Mouse (Mus musculus) forebrain, embryonic 14.5 days (tissue): Measurements from ENCODE around the gene Acot3. TPM values are rescaled to one million over a fixed set of nuclear protein-coding genes. Genes with fewer than 3 reads are reported as not detected.
A peak's percentile ranks its signal among the peaks of the same experiment; 100 is the strongest.
"Not testable (repeated sequence)": the region's sequence is repeated elsewhere in the genome, so short reads cannot be mapped to it uniquely, and the experiment has no call there.

Experiments
- ATAC-seq: fragments of 200-750 bp; cut with Nextera tagmentation; 2 replicates; pipeline ENCODE4 v1.8.0; 2017; ENCODE audit warnings: mild to moderate bottlenecking, moderate library complexity
- DNase-seq: peaks from one replicate; pipeline ENCODE4 v3.0.0-alpha.2; 2015; ENCODE audit warnings: low spot score
- H3K27ac ChIP-seq: fragments of 300-500 bp; sonication (generic); 2 replicates; pipeline ENCODE4 v1.5.1; 2014; ENCODE audit warnings: low read depth, mild to moderate bottlenecking, control low read depth, low read length, moderate library complexity
- H3K27me3 ChIP-seq: fragments of 300-500 bp; sonication (generic); replicated peaks from 2 replicates; pipeline ENCODE4 v1.6.1; 2014; ENCODE audit warnings: low read length, control low read depth, mixed read lengths; ENCODE audit not compliant: control insufficient read depth, insufficient read depth
- H3K36me3 ChIP-seq: fragments of 300-500 bp; sonication (generic); 2 replicates; pipeline ENCODE4 v1.6.1; 2014; ENCODE audit warnings: low read length, control low read depth; ENCODE audit not compliant: control insufficient read depth, insufficient read depth
- H3K4me1 ChIP-seq: fragments of 300-500 bp; sonication (generic); 2 replicates; pipeline ENCODE4 v1.6.1; 2014; ENCODE audit warnings: antibody characterized with exemption, low read length, control low read depth; ENCODE audit not compliant: control insufficient read depth, insufficient read depth
- H3K4me2 ChIP-seq: fragments of 300-500 bp; sonication (generic); 2 replicates; pipeline ENCODE4 v1.6.1; 2014; ENCODE audit warnings: mild to moderate bottlenecking, control low read depth, low read length
- H3K4me3 ChIP-seq: fragments of 300-500 bp; sonication (generic); 2 replicates; pipeline ENCODE4 v1.5.1; 2014; ENCODE audit warnings: low read depth, low read length, control low read depth
- H3K9ac ChIP-seq: fragments of 300-500 bp; sonication (generic); 2 replicates; pipeline ENCODE4 v1.6.1; 2014; ENCODE audit warnings: mild to moderate bottlenecking, low read length, control low read depth, moderate library complexity
- H3K9me3 ChIP-seq: fragments of 300-500 bp; sonication (generic); replicated peaks from 2 replicates; pipeline ENCODE4 v1.6.1; 2016; ENCODE audit warnings: low read length, control low read depth, mixed read lengths; ENCODE audit not compliant: control insufficient read depth
- WGBS: fragments of 180-500 bp; shearing (Covaris S2); extraction: QIAGEN DNeasy Blood & Tissue Kit; methylation state at CpG from one replicate; pipeline ENCODE4 v1.1.7; 2014; 5-methylcytosine and 5-hydroxymethylcytosine counted together
- polyA plus RNA-seq: library from polyadenylated mRNA; unstranded; fragments of >200 nt; fragmentation: Nextera tagmentation; extraction: Ambion mirVana; gene quantifications from 2 replicates; pipeline ENCODE4 v1.2.1, GENCODE M21; 2014

Gene Acot3
- polyA plus RNA-seq, 1 experiment from 2014 or later = 0.34 TPM

DNA sequence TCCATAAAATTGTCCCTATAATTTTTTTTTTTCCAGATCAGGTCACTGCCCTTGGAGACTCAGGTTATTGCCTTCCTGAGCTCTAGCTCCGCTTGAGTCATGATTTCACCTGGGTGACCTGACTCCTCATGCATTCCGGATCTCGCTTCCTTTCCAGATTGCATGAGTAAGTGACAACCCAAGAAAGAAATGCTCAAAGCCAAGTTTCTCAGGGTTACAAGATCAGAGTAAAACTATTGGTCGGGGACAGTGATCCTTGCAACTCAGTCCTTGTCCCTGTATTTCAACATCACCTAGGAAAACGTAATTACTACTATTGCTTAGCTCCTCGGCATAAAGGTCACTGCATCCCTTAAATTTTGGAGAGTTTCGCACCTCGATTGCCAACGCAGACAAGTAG lies 17.0 kb downstream of the Acot3 start, which contains the start of gene Acot5:
TSS of gene Acot5 (plus strand) at position 340 of the 400 bp plus-strand sequence.
- H3K27ac ChIP-seq = no peak within 1 kb of the TSS
- DNase-seq (no peak), ATAC-seq (no peak)
- peak within 1 kb of the TSS; percentile 53 for H3K4me2 ChIP-seq
- peak within 1 kb of the TSS; percentile 41; the same call in 1 of the 2 replicates for H3K9ac ChIP-seq
- WGBS = 55% methylated on average over 9 of the region's 9 CpGs
- H3K9me3 ChIP-seq = no peaks in the 10 kb centered on the region
- H3K27me3 ChIP-seq = peaks cover 12% of the 10 kb centered on the region; the same call in 1 of the 2 replicates
- H3K4me1 ChIP-seq = no peaks in the 10 kb centered on the region
- no peaks in the 10 kb centered on the region for H3K36me3 ChIP-seq
- H3K4me3 ChIP-seq = peak within 1 kb of the TSS; percentile 33

DNA sequence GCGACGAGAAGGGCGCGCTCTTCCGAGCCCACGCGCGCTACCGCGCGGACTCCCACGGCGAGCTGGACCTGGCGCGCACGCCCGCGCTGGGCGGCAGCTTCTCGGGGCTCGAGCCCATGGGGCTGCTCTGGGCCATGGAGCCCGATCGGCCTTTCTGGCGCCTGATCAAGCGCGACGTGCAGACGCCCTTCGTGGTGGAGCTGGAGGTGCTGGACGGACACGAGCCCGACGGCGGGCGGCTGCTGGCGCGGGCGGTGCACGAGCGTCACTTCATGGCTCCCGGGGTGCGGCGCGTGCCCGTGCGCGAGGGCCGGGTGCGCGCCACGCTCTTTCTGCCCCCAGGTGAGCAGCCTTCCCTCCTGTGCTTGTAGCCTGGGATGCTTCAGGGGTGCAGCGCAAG lies 17.6 kb downstream of the Acot3 start:
- peaks cover 12% of the 10 kb centered on the region; the same call in 1 of the 2 replicates for H3K27me3 ChIP-seq
- not testable (repeated sequence) for DNase-seq, H3K36me3 ChIP-seq, H3K9me3 ChIP-seq, ATAC-seq, H3K4me1 ChIP-seq, H3K27ac ChIP-seq
- under 1% methylated on average over 32 of the region's 52 CpGs for WGBS
- peak overlapping the region; percentile 53 for H3K4me2 ChIP-seq
- H3K4me3 ChIP-seq = peak overlapping the region; percentile 33
- H3K9ac ChIP-seq = peak overlapping the region; percentile 41; the same call in 1 of the 2 replicates

DNA sequence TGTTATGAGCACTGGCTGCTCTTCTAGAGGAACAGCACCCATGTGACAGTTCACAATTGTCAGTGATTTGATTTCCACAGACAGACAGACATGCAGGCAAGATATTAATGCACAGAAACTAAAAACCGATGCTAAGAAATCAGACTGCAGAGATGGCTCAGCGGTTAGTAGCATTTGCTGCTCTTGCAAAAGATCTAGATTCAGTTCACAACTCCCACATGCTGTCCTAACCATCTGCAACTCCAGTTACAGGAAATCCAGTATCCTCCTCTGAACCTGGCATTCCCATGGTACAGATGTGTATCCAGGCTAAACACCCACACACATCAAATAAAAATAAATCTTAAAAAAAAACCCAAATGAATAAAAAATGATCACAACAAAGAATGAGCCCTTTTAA lies 19.8 kb downstream of the Acot3 start:
- Histone ChIP-seq H3K27me3 (peaks cover 12% of the 10 kb centered on the region; the same call in 1 of the 2 replicates), H3K4me2 (no peak overlapping the region), H3K27ac (no peak overlapping the region), H3K9me3 (no peaks in the 10 kb centered on the region), H3K36me3 (no peaks in the 10 kb centered on the region), H3K9ac (no peak overlapping the region), H3K4me3 (no peak overlapping the region), H3K4me1 (no peaks in the 10 kb centered on the region)
- DNase-seq = no peak
- WGBS = 96% methylated on average over 2 of the region's 2 CpGs
- ATAC-seq = no peak

DNA sequence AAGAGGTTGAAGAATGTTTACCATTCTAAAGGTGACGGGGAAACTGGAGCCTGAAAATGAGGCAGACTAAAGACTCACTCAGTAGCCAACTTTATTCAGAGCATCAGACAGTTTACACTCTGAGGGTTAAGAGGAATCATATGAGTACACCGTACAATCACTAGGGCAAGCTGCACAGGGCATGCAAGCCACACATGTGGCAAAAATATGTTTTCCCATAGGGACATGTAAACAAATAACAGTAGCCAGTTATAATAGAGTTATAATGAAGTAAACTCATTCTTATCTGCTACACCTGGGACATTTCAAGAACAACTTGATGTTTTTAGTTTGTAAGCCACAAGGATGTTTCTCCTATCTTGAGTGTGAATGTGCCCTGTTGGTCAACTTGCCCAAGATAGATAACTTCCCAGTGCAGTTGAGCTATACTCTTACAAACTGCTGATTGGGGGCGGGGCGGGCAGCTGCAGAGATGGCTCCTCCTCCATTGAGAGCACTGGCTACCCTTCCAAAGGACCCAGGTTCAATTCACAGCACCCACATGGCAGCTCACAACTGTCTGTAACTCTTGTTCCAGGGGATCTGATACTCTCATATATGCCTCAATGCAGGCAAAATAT lies 25.5 kb downstream of the Acot3 start:
- DNase-seq = no peak
- 92% methylated on average over 4 of the region's 4 CpGs for WGBS
- Histone ChIP-seq H3K36me3 (no peaks in the 10 kb centered on the region), H3K27me3 (no peaks in the 10 kb centered on the region), H3K4me3 (no peak overlapping the region), H3K9me3 (no peaks in the 10 kb centered on the region), H3K9ac (no peak overlapping the region), H3K27ac (no peak overlapping the region), H3K4me2 (no peak overlapping the region), H3K4me1 (no peaks in the 10 kb centered on the region)
- no peak for ATAC-seq

DNA sequence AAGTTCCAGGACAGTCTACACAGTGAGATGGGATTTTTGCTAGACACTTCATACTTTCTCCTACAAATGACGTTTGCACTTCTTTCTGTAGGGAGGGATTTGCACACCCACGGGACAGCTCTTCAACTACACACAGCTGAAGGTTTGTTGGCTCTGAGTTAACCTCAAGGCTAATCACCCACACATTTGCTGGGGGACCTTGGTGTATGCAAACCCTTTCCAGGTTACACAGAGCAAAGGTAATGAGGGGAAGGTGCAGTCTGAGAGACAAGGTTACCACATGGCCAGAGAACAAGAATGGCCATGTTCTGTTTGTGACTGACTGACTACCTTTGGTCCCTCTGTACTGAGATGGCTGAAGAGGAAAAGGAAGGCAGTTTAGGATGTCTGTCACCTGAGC lies 31.9 kb downstream of the Acot3 start:
- 92% methylated on average over 2 of the region's 2 CpGs for WGBS
- no peak overlapping the region for H3K27ac ChIP-seq
- ATAC-seq (no peak), DNase-seq (no peak)
- H3K4me2 ChIP-seq = no peak overlapping the region
- H3K4me3 ChIP-seq = no peak overlapping the region
- no peaks in the 10 kb centered on the region for H3K4me1 ChIP-seq
- no peaks in the 10 kb centered on the region for H3K36me3 ChIP-seq
- no peak overlapping the region for H3K9ac ChIP-seq
- no peaks in the 10 kb centered on the region for H3K9me3 ChIP-seq
- no peaks in the 10 kb centered on the region for H3K27me3 ChIP-seq

DNA sequence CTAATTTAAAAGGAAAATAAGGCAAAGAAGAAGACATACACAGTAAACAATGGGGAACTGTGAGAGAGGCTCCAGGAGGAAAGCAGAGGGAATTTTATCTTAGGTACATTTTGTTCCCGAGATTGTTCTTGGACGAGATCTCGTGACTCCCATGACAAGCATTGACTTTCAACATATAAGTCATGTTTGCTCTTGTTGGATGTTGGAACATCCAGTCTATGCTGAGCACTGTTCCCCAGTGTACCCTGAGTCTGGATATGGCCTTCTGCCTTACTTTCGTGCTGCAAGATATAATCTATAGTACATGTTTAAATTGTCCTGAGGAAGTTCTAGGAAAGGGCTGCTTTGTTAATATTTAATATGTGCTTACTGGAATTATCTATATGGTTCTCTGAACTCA lies 32.6 kb downstream of the Acot3 start:
- Histone ChIP-seq H3K4me1 (no peaks in the 10 kb centered on the region), H3K4me2 (no peak overlapping the region), H3K27ac (no peak overlapping the region), H3K9ac (no peak overlapping the region), H3K4me3 (no peak overlapping the region), H3K36me3 (no peaks in the 10 kb centered on the region), H3K9me3 (no peaks in the 10 kb centered on the region), H3K27me3 (no peaks in the 10 kb centered on the region)
- WGBS = 96% methylated on average over 4 of the region's 4 CpGs
- ATAC-seq (no peak), DNase-seq (no peak)

DNA sequence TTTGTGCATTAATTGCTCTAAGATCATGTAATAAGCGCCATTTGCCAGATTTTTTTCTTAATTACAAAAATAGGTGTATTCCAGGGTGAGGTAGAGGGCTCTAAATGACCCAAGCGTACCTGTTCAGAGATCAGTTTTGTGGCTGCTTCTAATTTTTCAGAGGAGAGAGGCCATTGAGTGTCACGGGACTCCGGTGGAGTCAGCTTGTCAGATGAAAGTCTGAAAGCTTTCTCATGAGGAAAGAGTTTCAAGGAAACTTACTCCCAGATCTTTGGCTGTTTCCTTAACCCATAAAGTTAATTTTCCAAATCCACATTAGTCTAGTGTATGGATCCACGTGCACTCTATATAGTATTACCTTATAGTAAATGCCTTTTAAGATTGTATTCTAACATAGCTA lies 42.7 kb downstream of the Acot3 start:
- not testable (repeated sequence) for DNase-seq, H3K9me3 ChIP-seq, H3K4me2 ChIP-seq, H3K36me3 ChIP-seq, H3K27ac ChIP-seq, H3K27me3 ChIP-seq, ATAC-seq, H3K4me1 ChIP-seq, H3K9ac ChIP-seq, H3K4me3 ChIP-seq
- 91% methylated on average over 5 of the region's 5 CpGs for WGBS

DNA sequence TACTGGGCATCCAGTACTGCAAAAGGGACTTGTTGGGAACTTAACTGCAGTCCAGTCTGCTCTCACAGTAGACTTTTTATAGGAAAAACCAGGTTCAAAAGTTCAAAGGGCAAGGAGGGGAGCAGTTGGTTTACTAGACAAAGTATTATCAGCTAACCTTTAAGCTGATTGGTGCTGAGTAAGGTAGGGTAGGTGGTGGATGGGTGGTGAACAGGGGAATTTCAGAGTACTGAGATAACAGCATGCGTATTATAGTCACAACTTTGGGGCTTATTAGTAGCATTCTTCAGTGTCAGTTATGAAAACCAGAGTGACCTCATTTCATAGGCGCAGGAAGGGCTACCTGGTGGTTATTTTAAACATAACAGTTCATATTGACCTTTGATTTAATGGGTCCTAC lies 47.7 kb downstream of the Acot3 start:
- no peaks in the 10 kb centered on the region for H3K4me1 ChIP-seq
- H3K36me3 ChIP-seq = no peaks in the 10 kb centered on the region
- no peak overlapping the region for H3K27ac ChIP-seq
- H3K9me3 ChIP-seq = no peaks in the 10 kb centered on the region
- WGBS = 97% methylated on average over 2 of the region's 2 CpGs
- ATAC-seq (no peak), DNase-seq (no peak)
- no peak overlapping the region for H3K4me3 ChIP-seq
- no peak overlapping the region for H3K4me2 ChIP-seq
- no peak overlapping the region for H3K9ac ChIP-seq
- H3K27me3 ChIP-seq = no peaks in the 10 kb centered on the region

DNA sequence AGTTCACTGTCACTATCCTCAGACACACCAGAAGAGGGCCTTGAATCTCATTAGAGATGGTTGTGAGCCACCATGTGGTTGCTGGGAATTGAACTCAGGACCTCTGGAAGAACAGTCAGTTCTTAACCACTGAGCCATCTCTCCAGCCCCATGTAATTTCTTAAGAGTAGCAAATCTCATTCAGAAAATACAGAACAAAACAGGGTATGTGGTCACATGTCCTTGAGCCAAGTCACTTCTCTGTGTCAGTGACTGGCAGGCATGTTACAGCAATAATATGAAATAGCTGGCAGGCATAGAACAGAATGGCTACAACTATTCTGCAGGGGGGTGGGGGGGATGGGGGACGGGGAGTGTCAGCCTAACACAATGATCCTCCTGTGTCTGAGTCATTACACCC lies 48.1 kb downstream of the Acot3 start:
- H3K4me1 ChIP-seq = no peaks in the 10 kb centered on the region
- no peaks in the 10 kb centered on the region for H3K36me3 ChIP-seq
- ATAC-seq (no peak), DNase-seq (no peak)
- no peak overlapping the region for H3K4me3 ChIP-seq
- H3K27ac ChIP-seq = no peak overlapping the region
- no peaks in the 10 kb centered on the region for H3K9me3 ChIP-seq
- H3K4me2 ChIP-seq = peak overlapping the region; percentile 70; the same call in 1 of the 2 replicates
- H3K9ac ChIP-seq = no peak overlapping the region; the same call in 1 of the 2 replicates
- H3K27me3 ChIP-seq = no peaks in the 10 kb centered on the region
- WGBS = 48% methylated on average over 1 of the region's 1 CpGs
